Mouse (Mus musculus) lung, embryonic 15.5 days (tissue): ENCODE data around the gene Slamf1. TPM values are rescaled to one million over a fixed set of nuclear protein-coding genes. Genes with fewer than 3 reads are reported as not detected.

Source experiments
- ATAC-seq: fragments of 200-750 bp; cut with Nextera tagmentation; 2 replicates; pipeline ENCODE4 v1.8.0; 2017; ENCODE audit warnings: moderate number of reproducible peaks, borderline replicate concordance; ENCODE audit not compliant: low FRiP score, low TSS enrichment; ENCODE audit errors: extremely low read depth
- H3K27ac ChIP-seq: fragments of 300-500 bp; sonication (generic); 2 replicates; pipeline ENCODE4 v1.5.1; 2015; ENCODE audit warnings: moderate library complexity, mild to moderate bottlenecking, inconsistent platforms
- H3K27me3 ChIP-seq: fragments of 300-500 bp; sonication (generic); 2 replicates; pipeline ENCODE4 v1.6.1; 2015; ENCODE audit warnings: inconsistent platforms
- H3K36me3 ChIP-seq: fragments of 300-500 bp; sonication (generic); 2 replicates; pipeline ENCODE4 v1.6.1; 2015; ENCODE audit warnings: inconsistent platforms
- H3K4me1 ChIP-seq: fragments of 300-500 bp; sonication (generic); 2 replicates; pipeline ENCODE4 v1.6.1; 2015; ENCODE audit warnings: inconsistent platforms
- H3K4me2 ChIP-seq: fragments of 300-500 bp; sonication (generic); 2 replicates; pipeline ENCODE4 v1.6.1; 2015; ENCODE audit warnings: inconsistent platforms, mild to moderate bottlenecking, moderate library complexity
- H3K4me3 ChIP-seq: fragments of 300-500 bp; sonication (generic); 2 replicates; pipeline ENCODE4 v1.5.1; 2015; ENCODE audit warnings: mild to moderate bottlenecking, inconsistent platforms
- H3K9ac ChIP-seq: fragments of 300-500 bp; sonication (generic); 2 replicates; pipeline ENCODE4 v1.6.1; 2015; ENCODE audit warnings: inconsistent platforms
- H3K9me3 ChIP-seq: fragments of 300-500 bp; sonication (generic); 2 replicates; pipeline ENCODE4 v1.6.1; 2016; ENCODE audit warnings: inconsistent platforms
- WGBS: fragments of 180-500 bp; shearing (Covaris S2); methylation state at CpG from one replicate; pipeline ENCODE4 v1.1.7; 2015; 5-methylcytosine and 5-hydroxymethylcytosine counted together
- polyA plus RNA-seq: library from polyadenylated mRNA; unstranded; fragments of >200 nt; fragmentation: Nextera tagmentation; extraction: Ambion mirVana; gene quantifications from 2 replicates; pipeline ENCODE4 v1.2.1, GENCODE M21; 2015

Gene Slamf1
- polyA plus RNA-seq, 1 experiment from 2014 or later, result 0.59 TPM

DNA sequence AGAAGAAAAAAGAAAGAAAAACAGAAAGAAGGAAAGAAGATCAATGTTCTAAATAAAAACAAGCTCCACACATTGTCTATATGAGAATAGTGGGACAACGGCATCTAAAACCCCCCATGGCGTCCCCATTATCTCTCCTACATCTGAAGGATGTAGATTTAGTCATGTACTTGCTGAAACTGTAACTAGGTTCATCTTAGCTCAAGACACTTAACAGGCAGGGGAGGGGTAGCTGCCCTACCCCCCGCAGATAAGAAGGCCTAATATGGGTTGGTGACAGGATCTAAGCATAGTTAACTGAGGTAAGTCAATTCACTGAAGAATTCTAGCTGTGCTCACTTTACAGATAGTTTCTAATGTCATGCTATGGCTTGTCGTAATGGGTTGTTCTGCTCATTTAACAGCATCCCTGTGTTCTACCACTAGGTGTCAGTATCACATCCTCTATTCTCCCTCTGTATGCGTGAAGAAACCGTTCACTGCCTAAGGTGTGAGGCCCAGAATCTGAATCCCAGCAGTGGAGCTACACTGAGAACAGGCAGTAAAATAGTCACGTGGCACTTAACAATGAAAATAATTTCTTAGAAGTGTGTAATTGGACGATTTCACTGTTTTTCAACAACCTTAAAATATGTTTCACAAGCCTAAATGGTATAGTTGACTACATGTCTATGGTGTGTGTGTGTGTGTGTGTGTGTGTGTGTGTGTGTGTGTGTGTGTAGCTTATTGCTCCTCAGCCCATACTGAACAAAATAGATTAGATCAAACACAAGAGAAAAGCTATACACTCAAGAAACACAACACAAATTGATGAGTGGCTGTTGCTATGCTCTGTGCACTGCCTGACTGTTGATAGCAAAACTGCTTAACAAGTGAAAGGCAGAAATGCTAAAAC, 48.9 kb downstream of the Slamf1 start:
- WGBS, result 12% methylated on average over 8 of the region's 8 CpGs
- Histone ChIP-seq H3K4me3 (no peak overlapping the region), H3K4me1 (no peaks in the 10 kb centered on the region), H3K4me2 (no peak overlapping the region), H3K9ac (no peak overlapping the region), H3K27ac (no peak overlapping the region), H3K27me3 (no peaks in the 10 kb centered on the region), H3K36me3 (no peaks in the 10 kb centered on the region), H3K9me3 (no peaks in the 10 kb centered on the region)
- peak; percentile 52; the same call in 1 of the 2 replicates for ATAC-seq

DNA sequence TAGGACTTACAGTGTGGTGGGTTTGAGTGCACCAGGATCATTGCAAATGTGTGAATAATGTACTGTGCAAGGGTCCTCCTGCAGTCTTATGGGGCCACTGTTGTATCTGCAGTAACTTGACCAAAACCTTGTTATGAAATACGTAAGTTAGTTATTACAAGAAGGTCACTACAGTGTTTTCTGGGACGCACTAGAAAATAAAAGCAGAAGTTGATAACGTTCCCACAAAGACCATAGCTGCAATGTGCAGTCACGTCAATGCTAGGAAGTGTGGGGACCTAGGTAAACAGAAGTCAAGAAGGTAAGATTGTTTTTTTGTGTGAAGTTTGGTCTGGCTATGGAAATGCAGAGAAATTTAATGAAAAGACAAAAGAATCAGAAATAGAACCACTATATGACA, 50.1 kb downstream of the Slamf1 start:
- no peak for ATAC-seq
- Histone ChIP-seq H3K9me3 (no peaks in the 10 kb centered on the region), H3K4me1 (no peaks in the 10 kb centered on the region), H3K4me2 (no peak overlapping the region), H3K9ac (no peak overlapping the region), H3K4me3 (no peak overlapping the region), H3K36me3 (no peaks in the 10 kb centered on the region), H3K27me3 (no peaks in the 10 kb centered on the region), H3K27ac (no peak overlapping the region)
- 75% methylated on average over 4 of the region's 4 CpGs for WGBS

DNA sequence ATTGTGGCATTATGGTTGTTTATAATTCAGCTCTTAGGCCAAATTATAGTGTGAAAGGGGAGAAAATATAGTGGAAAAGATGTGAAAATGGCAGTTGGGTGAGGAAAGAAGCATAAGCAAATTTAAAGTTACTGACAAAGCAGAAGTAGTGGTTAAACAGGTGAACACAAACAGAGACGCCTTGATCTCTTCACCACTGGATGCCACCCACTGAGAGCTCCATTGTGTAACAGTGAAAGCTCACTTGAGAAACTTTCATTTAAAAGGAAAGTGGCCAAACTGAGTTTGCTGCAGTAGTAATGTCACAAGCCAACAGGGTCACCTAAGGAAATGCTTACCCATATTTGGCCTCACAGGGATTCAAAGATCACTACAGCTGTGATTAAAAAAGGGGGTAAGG, 54.4 kb downstream of the Slamf1 start:
- Histone ChIP-seq H3K9me3 (no peaks in the 10 kb centered on the region), H3K4me3 (no peak overlapping the region), H3K9ac (no peak overlapping the region), H3K27ac (no peak overlapping the region), H3K27me3 (no peaks in the 10 kb centered on the region), H3K4me2 (no peak overlapping the region), H3K4me1 (no peaks in the 10 kb centered on the region), H3K36me3 (no peaks in the 10 kb centered on the region)
- no peak for ATAC-seq
- WGBS, result 36% methylated on average over 1 of the region's 1 CpGs

DNA sequence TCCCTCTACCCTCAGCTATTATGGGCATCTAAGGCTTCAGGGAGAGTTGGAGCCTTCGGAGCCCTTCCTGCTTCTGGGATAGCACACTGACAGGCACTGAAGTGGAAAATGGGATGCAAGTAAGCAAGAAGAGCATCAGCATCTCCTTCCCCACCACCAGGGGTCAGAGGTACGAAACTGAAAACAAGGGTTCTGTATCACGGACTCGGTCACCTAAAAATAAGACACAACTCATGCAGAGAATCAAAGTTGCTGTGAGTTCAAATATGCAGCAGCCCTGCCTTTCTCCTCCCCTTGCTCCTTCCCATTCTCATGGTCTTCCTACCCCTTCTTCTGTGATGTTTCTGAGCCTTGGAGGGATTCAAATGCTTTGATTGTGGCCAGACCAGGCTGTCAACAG, 58.5 kb downstream of the Slamf1 start:
- Histone ChIP-seq H3K4me3 (no peak overlapping the region), H3K27ac (no peak overlapping the region), H3K9me3 (no peaks in the 10 kb centered on the region), H3K27me3 (no peaks in the 10 kb centered on the region), H3K36me3 (no peaks in the 10 kb centered on the region), H3K9ac (no peak overlapping the region), H3K4me2 (no peak overlapping the region), H3K4me1 (no peaks in the 10 kb centered on the region)
- ATAC-seq, result no peak
- 43% methylated on average over 4 of the region's 4 CpGs for WGBS

DNA sequence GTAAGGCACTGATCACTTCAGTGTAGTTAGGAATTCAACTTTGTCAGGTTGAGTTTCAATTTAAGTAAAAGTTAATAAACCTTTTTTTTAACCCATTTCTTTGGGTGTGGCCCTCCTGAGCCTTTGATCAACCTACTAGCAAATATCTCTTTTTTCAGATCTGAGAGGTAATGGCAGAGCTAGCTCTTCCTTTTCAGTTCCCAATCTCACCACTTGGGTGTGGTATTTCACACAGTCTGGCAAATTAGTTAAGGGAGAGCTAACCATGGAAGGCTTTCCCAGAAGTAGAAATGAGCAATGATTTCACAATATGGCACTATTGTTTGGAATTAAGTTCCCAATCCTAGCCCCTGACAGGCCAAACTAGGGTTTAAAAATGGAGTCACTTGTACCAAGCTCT, 59.2 kb downstream of the Slamf1 start:
- H3K4me2 ChIP-seq, result no peak overlapping the region
- no peaks in the 10 kb centered on the region for H3K4me1 ChIP-seq
- H3K4me3 ChIP-seq, result no peak overlapping the region
- no peak for ATAC-seq
- H3K9me3 ChIP-seq, result no peaks in the 10 kb centered on the region
- no peak overlapping the region for H3K27ac ChIP-seq
- H3K9ac ChIP-seq, result no peak overlapping the region
- no peaks in the 10 kb centered on the region for H3K36me3 ChIP-seq
- no peaks in the 10 kb centered on the region for H3K27me3 ChIP-seq

DNA sequence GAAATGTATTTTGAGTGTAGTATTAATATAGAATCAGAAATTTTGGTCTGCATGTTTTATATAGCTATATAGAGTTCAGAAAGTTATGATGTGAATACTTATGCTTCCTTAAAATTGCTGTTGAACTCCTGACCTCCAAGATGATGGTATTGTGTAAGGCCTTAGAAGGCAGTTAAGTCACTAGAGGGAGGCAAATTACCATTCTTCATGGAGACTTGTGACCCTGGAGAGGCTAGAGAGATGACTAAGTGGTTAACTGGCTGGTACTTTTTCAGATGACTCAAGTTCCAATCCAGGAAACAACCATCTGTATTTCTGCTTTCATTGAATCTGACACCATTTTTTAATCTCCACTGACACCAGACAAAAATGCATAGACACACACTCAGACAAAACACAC, 60.7 kb downstream of the Slamf1 start:
- Histone ChIP-seq H3K27me3 (no peaks in the 10 kb centered on the region), H3K9ac (no peak overlapping the region), H3K27ac (no peak overlapping the region), H3K36me3 (no peaks in the 10 kb centered on the region), H3K4me1 (no peaks in the 10 kb centered on the region), H3K4me2 (no peak overlapping the region), H3K4me3 (no peak overlapping the region), H3K9me3 (no peaks in the 10 kb centered on the region)
- no peak for ATAC-seq

DNA sequence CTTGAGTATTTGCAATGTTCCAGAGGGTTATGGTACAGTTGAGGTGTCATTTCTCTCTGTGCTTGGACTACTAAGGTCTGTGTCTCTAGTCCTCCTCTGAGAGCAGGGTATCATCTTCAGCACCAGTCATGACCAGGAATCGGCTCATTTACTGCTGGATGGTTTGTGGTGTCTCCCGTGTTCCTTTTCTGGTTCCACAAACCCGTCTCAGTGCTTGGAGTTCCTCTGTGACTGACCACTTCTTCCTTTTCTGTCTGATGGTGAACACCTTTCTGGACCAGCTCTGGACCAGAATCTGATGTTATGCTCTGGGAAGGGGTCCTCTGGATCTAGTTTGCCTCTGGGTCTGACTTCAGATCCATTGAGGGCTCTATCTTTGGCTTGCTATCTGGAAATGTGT, 72.6 kb downstream of the Slamf1 start, which contains the start of gene Cd84:
Gene Cd84, plus strand, starts transcription at position 210 of the 400 bp plus-strand sequence.
- Histone ChIP-seq H3K4me1 (no peaks in the 10 kb centered on the region), H3K9me3 (no peaks in the 10 kb centered on the region), H3K9ac (no peak within 1 kb of the TSS), H3K4me2 (no peak within 1 kb of the TSS), H3K27ac (no peak within 1 kb of the TSS), H3K36me3 (no peaks in the 10 kb centered on the region), H3K4me3 (no peak within 1 kb of the TSS), H3K27me3 (no peaks in the 10 kb centered on the region)
- ATAC-seq, result no peak
- 80% methylated on average over 3 of the region's 3 CpGs for WGBS

DNA sequence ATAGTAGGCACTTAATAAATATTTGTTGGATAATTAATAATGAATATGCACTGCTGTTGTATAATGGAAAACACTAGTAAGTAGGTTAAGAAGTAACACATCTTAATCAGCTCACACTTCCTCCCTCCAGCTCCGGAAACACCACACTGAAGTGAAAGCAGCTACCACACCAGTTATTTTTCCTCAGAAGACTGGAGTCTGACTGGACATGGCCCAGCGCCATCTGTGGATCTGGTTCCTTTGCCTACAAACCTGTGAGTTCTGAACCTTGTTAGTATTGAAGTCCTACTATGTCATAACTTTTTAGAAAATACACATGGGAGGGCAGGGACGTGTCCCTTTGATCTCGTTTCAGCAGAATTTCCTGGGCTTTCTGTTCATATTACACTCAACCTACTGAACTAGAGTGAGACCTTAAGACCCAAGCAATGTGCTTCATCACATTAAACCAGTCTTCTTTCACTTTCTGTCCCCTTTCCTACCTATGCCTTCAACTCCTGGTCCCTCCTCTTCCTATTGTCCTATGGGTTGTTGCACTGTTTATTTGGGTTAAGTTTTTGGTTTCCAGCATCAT, 73.6 kb downstream of the Slamf1 start:
- Histone ChIP-seq H3K4me1 (no peaks in the 10 kb centered on the region), H3K27ac (no peak overlapping the region), H3K4me2 (no peak overlapping the region), H3K9me3 (no peaks in the 10 kb centered on the region), H3K9ac (no peak overlapping the region), H3K36me3 (no peaks in the 10 kb centered on the region), H3K4me3 (no peak overlapping the region), H3K27me3 (no peaks in the 10 kb centered on the region)
- ATAC-seq, result no peak
- 66% methylated on average over 4 of the region's 4 CpGs for WGBS

DNA sequence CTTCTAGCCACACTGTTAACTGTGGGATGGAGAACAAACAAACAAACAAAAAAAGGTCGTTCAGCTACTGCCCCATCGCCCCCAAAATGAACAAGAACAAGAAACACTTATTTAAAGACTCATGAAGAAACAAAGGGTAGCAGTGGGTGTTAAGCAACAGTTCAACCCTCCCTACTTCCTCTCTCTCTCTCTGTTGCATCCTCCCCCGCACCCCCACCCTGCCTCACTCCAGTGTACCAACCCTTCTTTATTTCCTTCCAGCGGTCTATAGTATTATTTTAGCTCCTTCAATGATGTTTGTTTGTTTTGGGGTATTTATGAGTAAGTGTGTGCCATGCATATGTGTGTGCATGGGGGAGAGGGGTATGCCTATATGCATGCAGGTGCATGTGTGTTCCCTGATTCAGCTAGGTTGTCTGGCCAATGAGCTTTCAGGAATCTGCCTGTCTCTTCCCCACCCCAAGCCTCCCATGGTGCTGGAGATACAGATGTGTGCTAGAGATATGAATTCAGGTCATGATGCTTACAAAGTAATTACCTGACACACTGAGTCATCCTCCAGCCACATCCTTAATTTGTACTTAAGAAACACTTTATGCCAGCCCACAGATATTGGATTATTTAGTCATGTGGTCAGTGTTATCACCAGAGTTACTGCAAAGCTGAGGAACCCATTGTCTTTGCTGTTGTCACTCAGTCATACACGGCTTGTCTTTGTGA, 78.3 kb downstream of the Slamf1 start:
- ATAC-seq, result no peak
- Histone ChIP-seq H3K27me3 (no peaks in the 10 kb centered on the region), H3K4me3 (no peak overlapping the region), H3K4me2 (no peak overlapping the region), H3K27ac (no peak overlapping the region), H3K36me3 (no peaks in the 10 kb centered on the region), H3K9me3 (no peaks in the 10 kb centered on the region), H3K9ac (no peak overlapping the region), H3K4me1 (no peaks in the 10 kb centered on the region)
- WGBS, result 68% methylated on average over 5 of the region's 5 CpGs

DNA sequence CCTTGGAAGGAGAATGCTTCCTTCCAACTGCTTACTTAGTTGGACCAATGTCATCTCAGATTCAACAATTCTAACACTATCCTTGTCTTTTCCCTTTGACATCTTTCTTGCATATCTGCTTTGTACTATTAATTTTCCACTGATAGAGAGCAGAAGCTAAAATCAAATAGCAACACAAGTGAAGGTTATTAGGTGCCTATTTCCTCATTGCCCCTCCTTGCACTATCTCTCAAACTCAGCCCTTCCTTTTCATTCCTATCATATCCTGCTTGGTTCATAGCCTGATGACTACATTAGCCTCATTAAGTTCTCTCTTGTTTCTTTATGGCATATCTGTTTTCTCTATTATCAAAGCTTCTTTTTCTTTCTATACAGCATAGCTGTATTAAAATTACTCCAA, 81.3 kb downstream of the Slamf1 start:
- H3K36me3 ChIP-seq, result no peaks in the 10 kb centered on the region
- no peak for ATAC-seq
- no peak overlapping the region for H3K4me2 ChIP-seq
- H3K27me3 ChIP-seq, result no peaks in the 10 kb centered on the region
- no peak overlapping the region for H3K4me3 ChIP-seq
- H3K9ac ChIP-seq, result no peak overlapping the region
- H3K4me1 ChIP-seq, result no peaks in the 10 kb centered on the region
- H3K27ac ChIP-seq, result no peak overlapping the region
- H3K9me3 ChIP-seq, result no peaks in the 10 kb centered on the region

DNA sequence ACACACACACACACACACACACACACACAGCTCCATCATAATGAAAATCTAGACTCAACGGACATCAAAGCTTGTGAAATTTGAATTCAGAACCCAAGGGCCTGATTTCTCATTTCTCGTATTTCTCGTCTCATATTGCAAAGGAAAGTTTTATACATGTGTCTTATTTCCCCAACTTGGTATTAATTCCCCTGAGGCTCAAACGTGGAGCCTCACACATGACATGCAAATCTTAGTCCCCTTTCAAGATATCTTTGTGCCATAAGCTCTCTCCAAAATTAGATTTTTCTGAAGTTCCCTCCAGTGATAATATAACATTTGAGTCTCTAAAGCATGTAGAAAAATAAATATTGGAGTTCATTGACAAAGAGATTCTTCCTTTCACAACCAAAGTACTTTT, 81.8 kb downstream of the Slamf1 start:
- ATAC-seq, result no peak
- Histone ChIP-seq H3K27me3 (no peaks in the 10 kb centered on the region), H3K4me3 (no peak overlapping the region), H3K4me1 (no peaks in the 10 kb centered on the region), H3K36me3 (no peaks in the 10 kb centered on the region), H3K4me2 (no peak overlapping the region), H3K9ac (no peak overlapping the region), H3K9me3 (no peaks in the 10 kb centered on the region), H3K27ac (no peak overlapping the region)
- 72% methylated on average over 4 of the region's 4 CpGs for WGBS

DNA sequence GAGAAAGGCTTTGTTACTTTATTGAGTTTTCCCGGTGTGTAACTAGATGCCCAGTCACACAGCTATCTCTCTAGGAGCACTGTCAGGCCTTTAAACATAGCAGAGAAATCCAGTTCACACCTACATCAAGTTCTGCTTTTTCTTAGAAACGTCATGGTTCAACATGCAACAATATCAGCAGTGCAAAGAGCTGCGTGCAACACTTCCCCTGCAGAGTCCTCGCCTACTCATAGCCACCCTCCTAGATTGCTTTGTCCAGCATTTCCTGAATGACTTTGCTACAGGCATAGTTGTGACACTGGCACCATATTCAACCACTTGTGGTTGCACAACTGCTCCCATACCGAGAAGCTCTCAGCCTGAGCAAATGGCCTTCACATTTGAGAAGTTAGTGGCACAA, 82.5 kb downstream of the Slamf1 start:
- ATAC-seq, result no peak

More for the DNA sequence above, 82.5 kb downstream of the Slamf1 start:
- 81% methylated on average over 5 of the region's 5 CpGs for WGBS
- Histone ChIP-seq H3K9me3 (no peaks in the 10 kb centered on the region), H3K4me2 (no peak overlapping the region), H3K9ac (no peak overlapping the region), H3K27me3 (no peaks in the 10 kb centered on the region), H3K4me1 (no peaks in the 10 kb centered on the region), H3K4me3 (no peak overlapping the region), H3K36me3 (no peaks in the 10 kb centered on the region), H3K27ac (no peak overlapping the region)
